9 mouse cellular contexts compared by ENCODE assay signal in the genomic region with DNA sequence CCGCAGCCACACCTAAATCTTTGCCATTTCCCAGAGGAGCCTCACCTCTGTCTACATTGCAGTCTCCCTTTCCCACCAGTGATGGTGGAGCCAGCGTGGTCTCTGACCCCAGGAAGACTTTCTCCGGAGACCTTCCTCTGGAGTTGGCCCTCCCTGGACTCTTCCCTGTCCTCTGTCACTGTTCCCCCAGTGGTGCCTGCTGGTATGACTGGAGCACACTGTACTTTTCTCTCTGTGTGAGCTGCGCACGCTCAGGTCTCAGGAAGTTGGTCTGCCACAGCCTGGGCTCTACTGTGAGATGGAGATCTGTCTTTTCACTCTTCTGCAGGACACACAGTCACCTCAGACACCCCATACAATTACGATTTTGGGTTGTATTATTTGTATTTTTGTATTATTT. TPM values are rescaled to one million over a fixed set of nuclear protein-coding genes. Genes with fewer than 3 reads are reported as not detected.
DNase-seq lines count a peak whose midpoint lies in the region; ATAC-seq and TF ChIP-seq lines count a peak whose summit lies in the region.
"Had no signal": no experiment of that assay in that cellular context is flagged by ENCODE, and none has a peak within 500 bp of the region (broad histone marks: within the 10 kb centered on the region; RNA-seq: fewer than 3 reads in every experiment).

No protein-coding gene starts in this region.

- 54% methylated on average over 6 of the region's 6 CpGs for WGBS in heart, embryonic 12.5 days
- 78% methylated on average over 6 of the region's 6 CpGs for WGBS in midbrain, postnatal 0 days
- WGBS in midbrain, embryonic 15.5 days: 67% methylated on average over 6 of the region's 6 CpGs
- 53% methylated on average over 6 of the region's 6 CpGs for WGBS in intestine, postnatal 0 days

- H3K9ac ChIP-seq in heart, embryonic 12.5 days: no peak overlapping the region
- H3K9ac ChIP-seq in midbrain, postnatal 0 days (replicated peaks; ENCODE audit: low read length, poor library complexity, severe bottlenecking): no peak overlapping the region
- H3K9ac ChIP-seq in midbrain, embryonic 15.5 days: no peak overlapping the region
- H3K9ac ChIP-seq in intestine, postnatal 0 days (ENCODE audit: low read depth, low read length): no peak overlapping the region
- H3K9ac ChIP-seq: midbrain, embryonic 12.5 days had no signal

- no peaks in the 10 kb centered on the region for H3K9me3 ChIP-seq in heart, embryonic 12.5 days (replicated peaks)
- no peaks in the 10 kb centered on the region for H3K9me3 ChIP-seq in midbrain, postnatal 0 days (ENCODE audit: low read length)
- no peaks in the 10 kb centered on the region for H3K9me3 ChIP-seq in midbrain, embryonic 15.5 days
- H3K9me3 ChIP-seq in intestine, postnatal 0 days (ENCODE audit: control insufficient read depth): no peaks in the 10 kb centered on the region
- H3K9me3 ChIP-seq: midbrain, embryonic 12.5 days had no signal

- no peak overlapping the region for H3K27ac ChIP-seq in heart, embryonic 12.5 days (ENCODE audit: poor library complexity, severe bottlenecking)
- no peak overlapping the region for H3K27ac ChIP-seq in midbrain, postnatal 0 days (ENCODE audit: low read depth, low read length)
- H3K27ac ChIP-seq in midbrain, embryonic 15.5 days: no peak overlapping the region
- H3K27ac ChIP-seq in intestine, postnatal 0 days (ENCODE audit: low read depth, low read length): no peak overlapping the region
- H3K27ac ChIP-seq: midbrain, embryonic 12.5 days had no signal

- TF ChIP-seq CTCF in midbrain, postnatal 0 days (IDR thresholded peaks at IDR 0.05): peak; percentile 54
- TF ChIP-seq CTCF in intestine, postnatal 0 days (IDR thresholded peaks at IDR 0.05; ENCODE audit: low read depth): peak; percentile 61

- ATAC-seq in heart, embryonic 12.5 days (ENCODE audit: insufficient number of reproducible peaks, low FRiP score): peak; percentile 40; the same call in 1 of the 2 replicates
- no peak for ATAC-seq in midbrain, postnatal 0 days (ENCODE audit: low FRiP score)
- ATAC-seq in midbrain, embryonic 15.5 days (replicated peaks): no peak
- ATAC-seq in intestine, postnatal 0 days: no peak; the same call in 1 of the 2 replicates

- H3K4me2 ChIP-seq in heart, embryonic 12.5 days: no peak overlapping the region
- no peak overlapping the region for H3K4me2 ChIP-seq in midbrain, postnatal 0 days (ENCODE audit: low read depth, low read length, poor library complexity, severe bottlenecking)
- no peak overlapping the region for H3K4me2 ChIP-seq in midbrain, embryonic 15.5 days
- no peak overlapping the region for H3K4me2 ChIP-seq in intestine, postnatal 0 days (replicated peaks; ENCODE audit: low read depth)
- H3K4me2 ChIP-seq: midbrain, embryonic 12.5 days had no signal

- peaks cover 4% of the 10 kb centered on the region; the same call in 1 of the 2 replicates for H3K27me3 ChIP-seq in heart, embryonic 12.5 days (replicated peaks)
- peaks cover 18% of the 10 kb centered on the region; the same call in 1 of the 2 replicates for H3K27me3 ChIP-seq in midbrain, postnatal 0 days (ENCODE audit: insufficient read depth, low read length)
- peaks cover 18% of the 10 kb centered on the region for H3K27me3 ChIP-seq in midbrain, embryonic 15.5 days (replicated peaks)
- no peaks in the 10 kb centered on the region for H3K27me3 ChIP-seq in intestine, postnatal 0 days (replicated peaks; ENCODE audit: control insufficient read depth, insufficient read depth, low read length)

- H3K4me1 ChIP-seq in heart, embryonic 12.5 days (replicated peaks): peaks cover 47% of the 10 kb centered on the region
- H3K4me1 ChIP-seq in midbrain, postnatal 0 days (ENCODE audit: insufficient read depth, low read length): 0 out of 2 replicates have a peak, but pooled peaks cover 5% of the 10 kb centered on the region
- H3K4me1 ChIP-seq in midbrain, embryonic 15.5 days: peaks cover 23% of the 10 kb centered on the region
- H3K4me1 ChIP-seq in intestine, postnatal 0 days (replicated peaks; ENCODE audit: control insufficient read depth, insufficient read depth, low read length): no peaks in the 10 kb centered on the region

- DNase-seq in heart, adult 11 months: no peak
- DNase-seq in midbrain, postnatal 0 days (ENCODE audit: low spot score): no peak
- peak; percentile 36 for DNase-seq in thymus, postnatal 4 days
- DNase-seq in left cerebral cortex, adult 11 months (ENCODE audit: low spot score): no peak
- no peak for DNase-seq in gastrocnemius, postnatal 10 days

- no peaks in the 10 kb centered on the region for H3K36me3 ChIP-seq in heart, embryonic 12.5 days
- H3K36me3 ChIP-seq in midbrain, postnatal 0 days (ENCODE audit: insufficient read depth, low read length): no peaks in the 10 kb centered on the region
- no peaks in the 10 kb centered on the region for H3K36me3 ChIP-seq in midbrain, embryonic 15.5 days (replicated peaks)
- no peaks in the 10 kb centered on the region for H3K36me3 ChIP-seq in intestine, postnatal 0 days (ENCODE audit: control insufficient read depth, insufficient read depth)
- H3K36me3 ChIP-seq: midbrain, embryonic 12.5 days had no signal

- H3K4me3 ChIP-seq in heart, embryonic 12.5 days: no peak overlapping the region
- H3K4me3 ChIP-seq in midbrain, postnatal 0 days (ENCODE audit: low read depth, low read length): no peak overlapping the region
- H3K4me3 ChIP-seq in midbrain, embryonic 15.5 days: no peak overlapping the region
- H3K4me3 ChIP-seq in intestine, postnatal 0 days (ENCODE audit: low read depth, low read length): no peak overlapping the region
- H3K4me3 ChIP-seq: midbrain, embryonic 12.5 days had no signal

RNA-seq across cellular contexts. Expression of a gene that starts 39.6 kb away (rescaled TPM):
- 330 and 331 TPM in 2 replicates for polyA plus RNA-seq in heart, embryonic 12.5 days (2016; fragmentation: Nextera tagmentation; extraction: Ambion mirVana)
- total RNA-seq in midbrain, postnatal 0 days (2014; rRNA removed): 85.1 and 104 TPM in 2 replicates
- 43.1 and 46.4 TPM in 2 replicates for polyA plus RNA-seq in midbrain, postnatal 0 days (2015; fragmentation: Nextera tagmentation; extraction: Ambion mirVana)
- polyA plus RNA-seq in midbrain, embryonic 15.5 days (2015; fragmentation: Nextera tagmentation; extraction: Ambion mirVana): 96.1 and 97.6 TPM in 2 replicates
- 18.1 and 19.0 TPM in 2 replicates for polyA plus RNA-seq in intestine, postnatal 0 days (2015; fragmentation: Nextera tagmentation; extraction: Ambion mirVana)
- total RNA-seq in gastrocnemius, postnatal 10 days (2021): 1 to 10 TPM; 5.2 to 5.4 TPM
